Mouse (Mus musculus) layer of hippocampus, adult 8-10 months (tissue): ENCODE results near the gene Hdac5. TPM values are rescaled to one million over a fixed set of nuclear protein-coding genes. Genes with fewer than 3 reads are reported as not detected.

Source experiments
- DNase-seq, 2 experiments: peaks; one replicate each; pipeline ENCODE4 v3.0.0; 2022; ENCODE audit warnings: low spot score in 2 of 2
- total RNA-seq, 4 experiments: library from RNA; stranded (reverse); gene quantifications; 2 replicates each; pipeline ENCODE4 v1.2.4; 2022

Gene Hdac5
- 100 to 1,000 TPM; 219 to 252 (median 232) TPM for total RNA-seq

DNA sequence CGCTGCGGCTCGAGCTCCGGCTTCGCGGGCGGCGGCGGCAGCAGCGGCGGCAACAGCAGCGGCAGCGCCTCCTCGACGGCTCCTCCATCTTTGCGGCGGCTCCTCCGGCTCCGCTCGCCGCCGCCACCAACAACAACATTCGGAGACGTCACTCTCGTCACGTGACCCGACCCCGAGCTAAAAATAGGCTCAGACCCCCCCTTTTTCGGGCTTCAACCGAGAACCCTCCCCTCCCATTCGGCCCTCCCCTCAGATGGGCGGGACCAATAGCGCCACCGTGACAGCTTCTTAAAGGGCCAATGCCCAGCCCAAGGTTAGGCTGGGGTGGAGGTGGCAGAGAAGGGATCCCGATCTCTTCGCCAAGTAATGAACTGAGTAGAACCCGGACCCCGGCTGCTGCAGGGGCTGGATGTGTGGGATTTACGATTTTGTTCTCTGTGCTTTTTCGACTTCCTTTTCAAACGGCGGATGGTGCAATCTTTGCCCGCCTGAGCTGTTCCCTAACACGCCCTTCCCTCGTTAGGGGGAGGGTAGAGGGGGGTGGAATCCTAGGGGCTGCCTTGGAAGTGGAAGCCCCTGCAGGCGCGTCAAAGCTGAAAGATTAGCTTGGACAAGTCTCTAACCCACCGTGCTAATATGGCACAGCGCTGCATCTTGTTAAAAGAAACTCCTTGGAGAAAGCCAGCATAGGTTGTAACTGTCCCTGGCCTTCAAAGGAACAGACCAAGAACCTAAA is at the start of gene Hdac5:
Hdac5 (minus strand) TSS at position 161 of the 736 bp plus-strand sequence.
- DNase-seq = peak; percentile 97

DNA sequence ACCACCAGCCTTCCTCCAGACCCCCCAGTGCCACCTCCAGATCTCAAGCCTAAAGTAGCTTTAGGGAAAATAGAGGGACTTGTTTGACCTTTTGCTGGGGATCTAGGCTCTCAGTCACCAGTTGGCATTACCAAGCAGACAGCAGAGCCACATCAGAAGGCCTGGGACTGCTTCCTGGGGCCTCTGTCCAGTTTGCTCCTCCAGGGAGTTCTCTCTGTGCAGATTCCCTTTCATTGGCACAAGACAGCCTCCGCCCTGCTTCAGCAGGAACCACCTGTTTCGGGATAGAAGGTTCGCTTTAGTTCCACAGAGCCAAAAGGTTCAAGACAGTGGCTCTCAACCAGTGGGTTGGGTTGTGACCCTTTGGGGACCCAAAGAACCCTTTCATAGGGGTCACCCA is 49.6 kb upstream of the Hdac5 start:
- DNase-seq = no peak

DNA sequence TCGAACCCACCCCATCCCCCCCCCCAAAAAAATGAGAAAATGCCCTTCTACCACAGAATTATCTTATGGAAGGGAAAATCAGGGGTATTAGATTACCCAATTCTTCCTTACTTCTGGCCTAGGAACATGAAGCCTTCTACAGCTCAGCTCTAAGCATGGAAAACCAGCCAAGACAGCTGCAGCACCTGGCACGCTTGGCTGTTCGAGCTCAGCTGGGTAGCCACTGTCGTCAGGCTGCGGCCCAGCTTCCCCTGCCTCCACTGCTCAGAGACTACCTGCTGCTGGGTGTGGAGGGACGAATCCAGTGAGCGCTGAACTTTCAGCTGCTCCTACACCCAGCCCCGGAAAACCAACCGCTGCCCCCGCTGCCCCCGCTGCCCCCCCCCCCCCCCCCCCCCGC is 47.8 kb upstream of the Hdac5 start:
- no peak for DNase-seq

DNA sequence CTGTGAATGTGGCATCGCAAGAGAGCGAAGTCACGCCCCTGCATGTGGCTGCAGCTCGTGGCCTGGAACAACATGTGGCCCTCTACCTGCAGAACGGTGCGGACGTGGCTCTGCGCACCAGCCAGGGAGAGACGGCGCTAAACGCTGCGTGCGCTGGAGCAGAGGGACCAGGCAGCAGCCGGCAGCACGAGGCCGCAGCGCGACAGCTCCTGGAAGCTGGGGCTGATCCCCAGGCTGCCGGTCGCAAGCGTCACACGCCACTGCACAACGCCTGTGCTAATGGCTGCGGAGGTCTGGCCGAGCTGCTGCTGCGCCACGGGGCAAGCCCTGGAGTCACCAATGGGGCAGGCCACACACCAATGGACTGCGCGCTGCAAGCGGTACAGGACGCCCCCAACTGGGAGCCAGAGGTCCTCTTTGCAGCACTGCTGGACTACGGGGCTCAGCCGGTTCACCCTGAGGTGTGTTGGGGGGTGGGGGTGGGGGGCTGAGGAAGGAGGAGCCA is 46.5 kb upstream of the Hdac5 start:
- no peak for DNase-seq

DNA sequence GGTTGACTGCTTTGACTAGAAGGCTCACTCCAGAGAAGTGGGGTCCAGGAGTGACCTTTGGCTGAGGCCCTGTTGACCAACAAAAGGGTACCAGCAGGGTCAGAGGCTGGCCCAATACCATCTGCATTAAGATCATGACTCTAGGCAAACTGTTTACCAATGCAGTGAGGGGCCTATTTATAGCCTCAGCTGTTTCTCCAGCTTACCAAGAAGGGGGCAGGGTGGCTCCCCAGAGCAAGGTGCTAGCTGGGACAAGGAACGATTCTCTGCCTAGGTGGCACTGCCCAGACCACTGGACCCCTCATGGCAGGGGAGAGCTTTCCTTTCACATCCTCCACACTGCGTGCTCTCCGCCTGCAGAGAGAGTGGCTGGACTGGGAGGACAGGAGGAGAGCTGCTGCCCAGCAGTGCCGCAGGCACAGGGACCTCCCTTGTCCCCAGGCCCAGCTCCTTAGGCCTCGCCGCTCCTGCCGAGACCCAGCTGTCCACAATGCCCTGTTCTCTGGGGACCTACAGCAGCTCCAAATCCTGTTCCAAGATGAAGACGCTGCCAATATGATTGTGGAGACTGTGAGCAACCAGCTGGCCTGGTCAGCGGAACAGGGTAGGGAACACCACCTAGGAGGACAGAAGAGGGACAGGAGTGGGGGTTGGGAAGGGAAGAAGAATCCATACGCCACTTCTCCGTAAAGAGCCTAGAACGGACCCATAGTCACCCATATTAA is 38.7 kb upstream of the Hdac5 start, which contains the start of gene Asb16:
Asb16 (plus strand) TSS at position 224 of the 725 bp plus-strand sequence.
- DNase-seq = no peak

DNA sequence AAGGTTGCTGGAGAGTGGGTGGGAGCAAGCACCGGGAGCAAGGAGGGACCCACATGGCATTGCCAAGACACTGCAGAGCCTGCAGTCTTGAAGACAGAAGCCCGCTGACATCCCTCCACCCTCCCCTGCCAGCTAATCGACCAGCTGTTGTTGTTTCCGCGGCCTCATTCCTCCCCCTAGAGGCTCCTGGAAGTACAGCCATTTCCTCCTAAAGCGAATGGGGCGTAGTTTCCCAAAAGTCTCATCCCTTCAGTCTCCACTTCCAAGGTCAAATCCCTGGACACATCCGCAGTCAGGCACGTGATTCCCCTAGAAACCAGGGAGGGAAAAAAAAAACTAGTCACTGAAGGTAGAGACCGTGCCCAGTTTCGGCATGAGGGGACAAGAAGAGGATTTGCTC is 37.5 kb upstream of the Hdac5 start:
- peak; percentile 52 to 76 for DNase-seq

DNA sequence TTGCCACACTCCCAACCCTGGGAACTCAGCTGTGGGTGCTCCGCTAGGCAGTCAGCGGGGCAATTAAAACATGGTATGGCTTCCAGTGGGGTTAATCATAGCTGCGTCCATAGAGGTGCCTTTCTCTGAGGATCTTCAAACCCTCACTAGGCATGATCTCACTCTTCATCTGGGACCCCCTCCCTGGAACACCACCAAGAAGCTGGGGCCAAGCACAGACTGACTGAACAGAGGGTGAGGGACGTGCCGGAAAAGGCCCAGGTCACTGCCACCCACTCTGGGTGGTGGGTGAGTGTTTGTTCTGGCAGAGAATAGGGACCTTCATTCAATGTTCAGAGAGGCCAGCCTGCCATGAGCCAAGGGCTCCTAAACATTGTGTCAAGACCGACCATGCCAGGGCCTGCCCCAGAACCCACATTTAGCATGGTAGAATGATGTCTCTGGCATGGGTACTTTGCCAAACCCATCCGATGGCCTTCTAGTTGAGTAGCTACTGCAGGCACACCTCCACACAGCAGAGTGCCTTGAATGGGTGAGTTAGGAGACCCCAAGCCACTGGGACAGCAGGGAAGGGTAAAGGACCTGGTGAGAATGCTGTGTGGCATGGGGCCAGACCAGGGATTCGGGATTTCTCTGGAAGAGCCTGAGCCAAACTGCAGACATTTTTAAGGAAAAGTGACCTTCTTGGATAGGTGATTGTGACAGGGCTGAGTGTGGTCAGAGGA is 36.8 kb upstream of the Hdac5 start:
- no peak for DNase-seq

DNA sequence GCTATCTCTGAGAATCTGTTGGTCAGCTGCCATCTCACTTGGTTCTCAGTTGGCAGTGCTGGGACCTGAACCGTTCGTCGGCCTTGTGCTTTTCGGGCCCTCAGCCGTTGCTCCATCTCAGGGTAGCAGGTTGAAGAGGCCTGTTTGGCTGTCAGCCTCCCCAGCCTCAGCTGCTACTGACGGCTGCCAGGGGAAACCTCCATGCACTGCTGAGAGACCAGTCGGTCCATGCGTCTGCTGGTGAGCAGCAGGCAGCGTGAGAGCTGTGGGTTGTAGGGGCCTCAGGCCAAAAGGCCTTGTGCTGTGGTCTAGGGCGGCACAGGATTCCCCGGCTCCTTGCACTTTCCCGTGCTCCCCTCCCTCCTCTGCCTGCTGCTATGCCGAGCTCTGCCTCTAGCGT is 35.9 kb upstream of the Hdac5 start:
- no peak for DNase-seq

DNA sequence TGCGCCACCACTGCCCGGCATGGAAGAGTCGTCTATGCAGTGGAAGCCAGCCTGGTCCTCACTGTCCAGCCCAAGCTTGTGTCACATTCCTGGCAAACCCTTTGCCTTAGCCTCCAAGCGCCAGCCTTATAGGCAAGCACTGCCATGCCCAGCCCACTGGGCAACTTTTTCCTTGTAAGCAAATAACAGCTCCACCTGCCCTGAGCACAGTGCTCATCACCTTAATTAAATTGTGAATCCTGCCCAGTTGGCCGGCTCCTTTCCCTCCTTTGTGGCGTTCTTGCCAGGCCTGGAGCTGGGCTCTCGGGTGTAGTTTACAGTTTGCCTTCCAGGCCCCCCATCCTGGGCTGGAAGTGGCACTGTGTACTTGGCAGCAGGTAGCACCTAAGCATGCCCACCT is 33.2 kb upstream of the Hdac5 start:
- DNase-seq = no peak

DNA sequence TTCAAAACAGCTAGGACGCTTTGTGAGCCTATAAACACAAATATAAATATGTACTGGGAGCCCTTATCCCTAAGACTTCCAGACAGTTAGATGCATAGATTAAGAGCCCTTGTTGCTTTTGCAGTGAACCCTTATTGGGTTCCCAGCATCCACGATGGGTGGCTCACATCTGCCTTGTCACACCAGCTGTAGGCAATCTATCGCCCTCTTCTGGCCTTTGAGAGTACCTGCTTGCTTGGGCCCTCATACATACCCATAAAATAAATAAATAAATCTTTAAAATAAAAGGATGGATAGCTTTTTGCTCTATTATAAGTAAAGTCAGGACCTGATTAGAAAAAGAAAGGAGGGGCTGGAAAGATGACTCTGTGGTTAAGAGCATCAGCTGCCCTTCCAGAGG is 28.6 kb upstream of the Hdac5 start:
- DNase-seq = no peak

DNA sequence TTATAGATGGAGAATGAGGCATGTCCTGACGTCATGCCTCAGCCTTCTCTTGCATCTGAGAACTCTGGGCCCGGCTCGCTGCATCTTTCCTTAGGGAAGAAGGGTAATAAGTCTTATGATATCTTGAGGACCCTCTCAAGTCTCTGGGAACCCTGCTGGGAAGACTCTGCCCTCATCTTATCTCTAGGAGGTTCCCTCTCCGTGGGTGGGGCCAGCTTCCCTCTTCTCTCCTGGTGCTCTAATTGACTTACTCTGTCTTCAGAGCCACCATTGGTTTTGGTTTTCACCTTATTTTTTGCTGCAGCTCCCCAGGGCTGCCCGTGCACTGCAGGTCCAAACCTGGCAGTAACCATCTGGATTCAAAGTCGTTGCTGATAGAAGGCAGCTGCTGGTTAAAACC is 28.1 kb upstream of the Hdac5 start:
- no peak for DNase-seq

DNA sequence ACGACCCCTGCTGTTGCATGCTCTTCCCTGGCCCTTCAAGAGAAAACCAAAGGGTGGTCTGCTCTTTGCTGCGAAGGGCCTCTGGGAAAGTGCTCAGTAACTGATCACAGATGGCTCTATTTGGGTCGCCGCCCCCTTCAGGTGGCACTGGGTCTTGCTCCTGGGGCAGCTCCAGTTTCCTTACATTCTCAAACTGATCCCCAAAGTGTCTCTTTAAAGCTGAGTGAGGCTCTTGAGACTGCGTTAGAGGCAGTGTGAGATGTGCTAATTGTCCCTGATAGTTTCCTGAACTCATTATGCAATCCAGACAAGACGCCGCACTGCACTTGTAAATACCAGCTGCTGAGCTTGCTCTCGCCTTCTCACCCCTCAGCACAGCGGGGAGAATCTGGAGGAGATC is 27.5 kb upstream of the Hdac5 start:
- no peak for DNase-seq

DNA sequence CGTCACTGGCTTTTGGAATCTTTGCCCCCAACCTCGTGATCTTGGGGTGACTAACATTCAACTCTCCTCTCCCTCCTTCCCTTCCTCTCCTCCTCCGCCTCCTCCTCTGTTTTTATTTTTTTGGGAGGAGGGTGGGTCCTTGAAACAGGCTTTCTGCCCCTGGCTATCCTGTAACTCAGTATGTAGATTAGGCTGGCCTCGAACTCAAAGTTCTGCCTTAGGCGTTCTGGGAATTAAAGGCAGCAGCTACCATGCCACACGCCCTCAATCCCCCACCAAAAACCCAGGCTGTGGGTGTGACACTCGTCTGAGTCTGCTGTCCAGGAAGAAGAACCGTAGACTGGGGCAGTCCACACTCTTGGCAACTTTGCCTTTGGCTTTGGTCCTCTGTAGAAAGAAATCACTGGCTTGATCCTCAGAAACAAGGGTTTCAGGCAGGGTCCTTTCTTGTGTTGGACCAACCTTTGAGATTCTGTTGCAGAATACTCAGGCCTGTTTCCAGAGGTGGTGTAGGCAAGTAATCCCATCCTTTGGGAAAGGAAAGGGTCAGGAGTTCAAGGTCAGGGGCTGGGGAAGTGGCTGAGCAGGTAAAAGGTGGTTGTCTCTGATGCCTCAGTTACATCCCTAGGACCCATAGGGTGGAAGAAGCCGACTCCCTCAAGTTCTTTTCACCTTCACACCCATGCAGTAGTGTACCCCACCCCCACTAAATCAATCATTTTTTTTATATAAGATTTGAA is 19.6 kb upstream of the Hdac5 start:
- DNase-seq = no peak

DNA sequence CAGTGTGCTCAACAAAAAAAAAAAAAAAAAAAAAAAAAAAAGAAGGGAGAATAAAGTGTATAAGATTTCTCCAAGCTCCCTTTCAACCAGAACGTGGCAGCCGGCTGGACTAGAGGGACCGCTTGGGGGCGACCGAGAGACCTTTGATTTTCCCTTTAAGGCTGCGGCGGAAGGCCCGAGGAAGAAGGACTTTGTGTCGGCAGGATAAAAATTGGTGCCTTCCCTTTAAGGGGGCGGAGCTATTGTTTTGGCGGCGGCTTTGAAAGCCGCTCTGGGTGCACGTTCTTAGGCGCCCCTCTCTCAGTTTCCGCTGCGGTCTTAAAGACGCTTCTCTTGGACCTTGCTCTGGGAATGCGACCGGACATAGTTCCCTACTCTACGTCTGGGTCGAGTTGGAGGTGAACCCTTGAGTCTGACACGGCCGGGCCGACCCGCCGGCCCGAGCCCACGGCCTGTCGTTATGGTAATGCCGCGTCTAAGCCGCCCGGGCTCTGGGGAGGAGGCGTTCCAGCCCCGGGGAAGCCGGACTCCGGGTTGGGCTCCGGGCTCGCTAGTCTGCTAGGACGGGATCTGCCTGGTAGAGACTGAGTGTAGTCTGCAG is 18.8 kb upstream of the Hdac5 start, which contains the start of gene BC030867:
BC030867 (plus strand) TSS at position 253 of the 601 bp plus-strand sequence.
- peak; percentile 77 to 95 for DNase-seq

DNA sequence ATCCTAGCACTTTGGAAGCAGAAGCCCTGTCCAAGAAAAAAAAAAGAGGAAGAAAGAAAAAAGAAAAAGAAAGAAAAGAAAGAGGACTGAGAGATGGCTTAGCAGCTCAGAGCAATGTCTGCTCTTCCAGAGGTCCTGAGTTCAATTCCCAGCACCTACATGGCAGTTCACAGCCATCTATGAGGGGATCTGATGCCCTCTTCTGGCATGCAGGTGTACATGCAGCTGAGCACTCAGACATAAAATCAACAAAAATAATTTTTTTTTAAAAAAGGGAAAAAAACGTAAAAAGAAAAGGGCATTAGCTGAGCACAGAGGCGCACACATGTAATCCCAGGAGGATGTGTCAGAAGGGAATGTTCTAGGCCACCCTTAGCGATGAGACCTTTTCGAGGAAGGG is 16.9 kb upstream of the Hdac5 start:
- no peak for DNase-seq

DNA sequence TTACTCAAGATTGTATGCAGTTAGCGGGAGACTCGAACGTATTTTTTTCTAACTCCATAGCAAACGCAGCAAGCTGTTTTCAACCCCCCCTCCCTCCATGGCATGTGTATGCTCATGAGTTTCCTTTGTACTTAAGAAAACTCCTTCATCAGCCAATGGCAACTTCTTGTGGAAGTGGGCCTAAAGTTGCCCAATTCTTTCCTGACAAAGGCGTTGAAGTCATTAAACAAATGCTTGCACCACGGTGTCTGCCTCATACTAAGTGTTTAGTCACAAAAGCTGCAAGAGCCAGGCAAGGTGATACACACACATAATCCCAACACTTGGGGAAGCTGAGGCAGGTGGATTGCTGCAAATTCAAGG is 16.3 kb upstream of the Hdac5 start:
- DNase-seq = no peak

DNA sequence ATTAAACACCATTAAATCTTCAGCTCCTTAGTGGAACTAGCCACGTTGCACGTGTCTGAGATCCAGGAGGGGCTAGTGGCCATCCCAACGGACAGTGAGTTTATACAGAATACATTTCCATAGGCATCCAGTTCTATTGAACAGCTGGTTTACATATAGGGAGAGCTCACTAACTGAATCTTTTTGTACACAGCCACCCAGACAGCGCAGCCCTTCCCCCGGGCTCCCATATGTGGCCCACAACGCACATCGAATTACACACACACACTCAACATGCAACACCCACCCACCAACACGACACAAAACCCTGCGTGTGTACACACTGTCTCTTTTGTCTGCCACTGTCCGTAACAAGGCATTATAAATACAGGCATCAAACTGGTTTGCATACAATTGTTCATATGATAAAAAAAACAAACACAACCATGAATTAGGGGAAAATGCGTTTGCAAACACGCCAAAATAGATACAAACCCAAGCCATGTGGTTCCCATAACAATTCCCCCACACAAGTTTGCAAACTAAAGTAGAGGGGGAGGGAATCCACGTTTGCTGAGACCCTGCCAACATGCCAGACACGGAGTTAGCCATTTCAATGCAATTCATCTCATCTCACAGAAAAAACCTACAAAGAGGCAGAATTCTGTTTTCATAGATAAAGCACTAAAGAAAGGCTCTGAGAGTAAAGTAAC is 15.8 kb upstream of the Hdac5 start:
- no peak for DNase-seq

DNA sequence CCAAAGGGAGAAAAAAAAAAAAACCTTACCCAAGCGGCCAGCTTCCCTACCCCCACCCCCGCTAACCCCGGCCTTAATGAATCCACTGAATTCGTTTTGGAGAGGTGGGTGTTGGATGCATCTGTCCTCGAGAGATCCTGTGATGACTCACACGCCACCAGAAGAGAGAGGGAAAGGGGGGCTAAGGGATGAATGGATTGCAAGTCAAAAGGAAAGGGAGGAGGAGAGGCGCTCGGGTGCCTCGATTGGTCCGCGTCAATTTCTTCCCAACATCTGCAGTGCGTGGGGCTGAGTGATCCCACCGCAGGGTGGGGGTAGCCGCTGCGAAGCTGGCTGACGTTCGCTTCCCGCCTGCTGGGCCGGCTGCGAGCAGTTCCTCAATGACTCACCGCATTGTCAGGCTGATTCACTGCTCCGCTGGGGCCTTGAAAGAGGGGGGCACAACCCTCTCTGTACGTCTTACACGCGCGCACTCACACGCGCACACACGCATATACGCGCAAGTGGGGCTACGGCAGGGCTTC is 15.0 kb upstream of the Hdac5 start:
- peak; percentile 75 to 79 for DNase-seq

DNA sequence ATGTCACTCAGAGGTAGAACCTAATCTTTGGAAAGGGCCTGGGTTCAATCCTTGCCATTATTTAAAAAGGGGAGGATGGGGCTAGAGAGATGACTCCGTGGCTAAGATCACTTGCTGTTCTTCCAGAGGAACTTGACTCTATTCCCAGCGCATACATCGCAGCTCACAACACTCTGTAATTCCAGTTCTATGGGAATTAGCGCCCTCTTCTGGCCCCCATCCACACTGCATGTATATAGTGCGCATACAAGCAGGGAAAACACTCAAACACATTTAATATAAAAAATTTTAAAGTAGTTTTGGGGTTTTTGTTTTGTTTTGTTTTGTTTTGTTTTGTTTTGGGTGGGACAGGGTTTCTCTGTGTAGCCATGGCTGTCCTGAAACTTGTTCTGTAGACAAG is 11.9 kb upstream of the Hdac5 start:
- no peak for DNase-seq

DNA sequence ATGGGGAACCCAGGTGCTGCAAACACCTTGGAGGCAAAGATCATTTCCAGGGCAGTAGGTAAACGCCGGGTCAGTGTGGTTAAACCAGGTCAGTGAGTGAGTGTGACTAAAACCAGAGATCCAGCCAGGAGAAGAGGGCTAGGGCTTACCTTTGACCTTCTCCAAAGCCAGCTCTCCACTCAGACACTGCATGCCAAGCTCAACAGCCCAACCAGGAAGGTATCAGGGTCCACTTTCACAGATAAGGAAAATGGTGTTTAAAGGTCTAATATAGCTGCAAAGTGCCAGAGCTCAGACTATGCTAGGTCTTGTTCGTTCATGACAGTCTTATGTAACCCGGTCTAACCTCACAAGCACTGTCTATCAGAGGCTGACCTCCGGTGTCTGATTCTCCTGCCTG is 11.3 kb upstream of the Hdac5 start:
- DNase-seq = no peak
